Mouse (Mus musculus) cortical plate, adult 2 months (tissue): ENCODE measurements around the gene Lonrf2.

Experiments used
- CTCF ChIP-seq: fragments of 200-500 bp; IDR thresholded peaks from 2 replicates; pipeline ENCODE4 v1.5.1; 2011; ENCODE audit warnings: mild to moderate bottlenecking, control low read depth, low read length; ENCODE audit not compliant: insufficient read depth; ENCODE audit errors: extremely low read depth
- POLR2A ChIP-seq: fragments of 200-500 bp; IDR thresholded peaks from 2 replicates; pipeline ENCODE4 v1.6.1; 2011; ENCODE audit warnings: mild to moderate bottlenecking, low read length, control low read depth; ENCODE audit not compliant: insufficient read depth; ENCODE audit errors: extremely low read depth

- no peak for TF ChIP-seq CTCF
- no peak for TF ChIP-seq POLR2A
These were observed 18.8 kb downstream of the Lonrf2 start for GRCm38 (mm10) chr1:38817671-38818070.
